Mouse (Mus musculus): ENCODE results near the gene Tulp1. TPM values are rescaled to one million over a fixed set of nuclear protein-coding genes. Genes with fewer than 3 reads are reported as not detected.

Gene Tulp1
- total RNA-seq, 4 experiments from 2014 or later, result 0.16 to 0.49 TPM; not detected in 2

DNA sequence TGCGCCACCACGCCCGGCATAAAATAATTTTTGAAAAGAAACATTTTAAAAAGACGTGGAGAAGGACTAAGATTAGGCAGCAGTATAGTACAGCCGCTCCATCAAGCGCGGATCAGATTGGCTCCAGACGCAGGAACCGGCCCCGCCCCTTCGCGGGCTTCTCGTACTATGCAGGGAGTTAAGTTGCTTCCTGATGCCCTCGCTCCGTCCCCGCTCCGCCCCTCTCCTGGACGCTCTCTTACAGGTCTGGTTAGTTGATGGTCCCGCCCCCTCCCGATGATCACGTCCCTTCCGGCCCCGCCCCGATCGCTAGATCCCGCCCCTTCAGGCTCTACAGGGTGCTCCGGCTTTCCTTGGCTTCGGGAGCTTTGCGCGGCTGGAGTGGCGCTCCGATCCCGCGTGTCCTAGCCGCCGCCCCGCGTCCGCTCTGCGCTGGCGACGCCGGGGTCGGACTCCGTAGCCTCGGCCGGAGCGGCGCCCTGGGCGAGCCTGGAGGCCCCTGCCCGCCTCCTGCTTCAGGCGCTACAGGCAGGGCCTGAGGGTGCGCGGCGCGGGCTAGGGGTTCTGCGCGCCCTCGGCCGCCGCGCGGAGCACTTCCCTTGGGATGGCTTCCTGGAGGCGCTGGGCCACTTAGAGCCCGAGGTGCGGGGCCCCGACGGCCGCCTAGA lies 51.7 kb downstream of the Tulp1 start, which contains the start of gene Fance:
TSS of gene Fance (plus strand) at position 308 of the 668 bp plus-strand sequence.
- DNase-seq, result peak; percentile 95

DNA sequence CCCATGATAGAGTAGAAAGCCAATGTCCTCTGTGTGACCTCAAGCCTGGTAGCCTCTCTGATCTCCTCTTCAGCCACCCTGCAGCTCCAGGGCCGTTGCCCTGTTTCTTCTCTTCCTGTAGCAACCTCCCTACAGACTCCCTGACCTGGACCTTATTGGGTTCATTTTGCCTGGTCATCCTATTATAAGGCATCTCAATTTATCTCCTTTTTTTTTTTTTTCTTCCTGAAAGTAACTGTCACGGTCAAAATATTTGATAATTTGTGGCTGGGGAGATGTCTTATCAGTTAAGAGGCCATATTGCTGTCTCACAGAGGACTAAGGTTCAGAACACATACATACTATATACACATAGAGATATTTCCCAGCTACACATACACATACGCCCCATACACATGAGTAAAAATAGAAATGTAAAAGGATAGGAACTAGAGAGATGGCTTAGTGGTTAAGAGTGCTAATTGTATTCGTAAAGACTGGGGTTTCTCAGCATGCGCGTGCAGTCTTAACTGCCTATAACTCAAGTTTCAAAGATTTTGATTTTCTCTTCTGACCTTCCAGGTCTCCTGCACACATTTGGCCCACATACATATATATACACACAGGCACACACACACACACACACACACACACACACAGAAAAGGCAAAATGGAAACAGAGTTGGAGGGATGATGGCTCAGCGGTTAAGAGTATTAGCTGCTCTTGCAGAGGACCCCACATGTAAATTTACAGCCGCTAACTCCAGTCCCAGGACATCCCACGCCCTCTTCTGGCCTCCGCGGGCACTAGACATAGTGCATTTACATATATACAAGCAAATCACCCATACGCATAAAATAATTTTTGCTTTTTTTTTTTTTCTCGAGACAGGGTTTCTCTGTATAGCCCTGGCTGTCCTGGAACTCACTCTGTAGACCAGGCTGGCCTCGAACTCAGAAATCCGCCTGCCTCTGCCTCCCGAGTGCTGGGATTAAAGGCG lies 52.5 kb downstream of the Tulp1 start:
- no peak for DNase-seq

DNA sequence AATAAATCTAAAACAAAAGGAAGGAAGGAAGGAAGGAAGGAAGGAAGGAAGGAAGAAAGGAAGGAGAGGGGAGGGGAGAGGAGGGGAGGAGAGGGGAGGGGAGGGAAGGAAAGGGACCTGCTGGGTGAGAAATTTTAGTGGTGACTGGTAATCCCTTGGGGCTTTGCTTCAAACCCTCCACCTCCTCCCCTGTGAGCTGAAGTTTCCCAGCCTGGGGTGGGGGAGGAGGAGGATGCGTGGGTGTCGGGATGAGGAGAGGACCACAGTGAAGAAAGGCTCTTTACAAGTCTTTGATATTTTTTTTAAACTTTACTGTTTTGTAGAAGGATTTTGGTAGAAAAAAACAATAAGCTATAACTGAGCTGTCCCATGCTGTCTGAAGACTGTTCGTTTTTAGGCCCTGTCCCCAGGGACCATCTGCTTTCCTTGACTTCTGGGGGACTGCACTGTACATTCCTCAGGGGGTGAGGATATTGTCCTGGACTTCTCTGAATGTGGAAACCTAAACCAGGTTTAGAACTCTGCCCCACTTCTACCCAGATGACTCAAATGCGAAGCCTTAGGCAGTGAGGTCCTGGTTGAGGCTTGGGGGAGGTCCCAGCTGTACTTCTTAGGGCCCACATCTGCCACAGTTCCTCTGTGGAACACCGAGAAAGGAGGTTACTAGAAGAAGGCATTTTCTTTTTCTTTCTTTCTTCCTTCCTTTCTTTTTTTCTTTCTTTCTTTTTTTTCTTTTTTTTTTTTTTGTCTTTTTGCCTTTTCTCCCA lies 53.5 kb downstream of the Tulp1 start:
- DNase-seq, result no peak

DNA sequence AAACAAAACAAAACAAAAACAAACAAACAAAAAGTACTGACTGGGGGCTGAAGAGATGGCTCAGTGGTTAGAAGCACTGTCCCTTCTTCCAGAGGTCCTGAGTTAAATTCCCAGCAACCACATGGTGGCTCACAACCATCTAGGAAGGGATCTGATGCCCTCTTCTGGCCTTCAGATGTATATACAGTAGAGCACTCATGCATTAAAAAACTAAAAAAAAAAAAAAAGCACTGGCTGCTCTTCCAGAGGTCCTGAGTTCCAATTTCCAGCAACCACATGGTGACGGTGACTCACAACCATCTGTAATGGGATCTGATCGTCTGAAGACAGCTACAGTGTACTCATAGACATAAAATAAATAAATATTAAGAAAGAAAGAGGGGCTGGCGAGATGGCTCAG lies 54.2 kb downstream of the Tulp1 start:
- DNase-seq, result no peak

DNA sequence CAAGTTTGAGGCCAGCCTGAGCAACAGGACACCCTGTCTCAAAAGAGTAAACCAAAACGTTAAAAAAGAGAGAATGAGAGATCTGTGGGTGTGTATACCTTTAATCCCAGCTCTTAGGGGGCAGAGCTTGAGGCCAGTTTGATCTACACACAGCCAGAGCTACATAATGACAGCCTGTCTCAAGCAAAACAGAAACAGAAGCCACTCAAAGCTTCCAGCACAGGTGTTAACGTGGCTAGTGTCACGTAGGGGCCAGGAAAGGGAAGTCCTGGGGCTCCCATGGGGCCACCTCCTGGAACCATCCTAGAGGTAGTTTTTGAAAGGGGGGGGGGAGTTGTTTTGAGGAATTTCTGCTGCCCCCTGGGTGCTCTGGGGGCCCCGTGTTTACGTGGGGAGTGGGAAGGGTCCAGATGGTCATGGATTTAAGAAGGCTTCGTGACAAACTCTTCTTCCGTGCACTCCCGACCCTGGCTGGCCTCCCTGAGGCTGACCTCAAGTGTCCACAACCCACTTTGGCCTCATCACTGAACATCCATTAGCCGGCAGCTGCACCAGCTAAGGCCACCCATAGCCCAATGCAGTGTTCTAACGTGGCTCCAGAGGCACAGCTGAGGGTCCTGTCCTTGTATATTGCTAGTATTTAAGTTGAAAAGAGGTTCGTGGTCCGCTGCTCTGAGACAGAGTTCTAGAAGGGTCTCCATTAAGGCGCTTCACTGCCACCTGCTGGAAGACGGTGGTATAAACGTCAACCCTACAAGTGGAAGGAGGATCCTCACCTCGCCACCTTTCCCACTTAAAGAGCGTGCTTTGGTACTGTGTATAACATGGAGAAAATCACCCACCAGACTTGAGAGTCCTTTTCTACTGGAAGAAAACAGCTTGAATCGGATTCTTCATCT lies 56.5 kb downstream of the Tulp1 start:
- peak; percentile 73 for DNase-seq

DNA sequence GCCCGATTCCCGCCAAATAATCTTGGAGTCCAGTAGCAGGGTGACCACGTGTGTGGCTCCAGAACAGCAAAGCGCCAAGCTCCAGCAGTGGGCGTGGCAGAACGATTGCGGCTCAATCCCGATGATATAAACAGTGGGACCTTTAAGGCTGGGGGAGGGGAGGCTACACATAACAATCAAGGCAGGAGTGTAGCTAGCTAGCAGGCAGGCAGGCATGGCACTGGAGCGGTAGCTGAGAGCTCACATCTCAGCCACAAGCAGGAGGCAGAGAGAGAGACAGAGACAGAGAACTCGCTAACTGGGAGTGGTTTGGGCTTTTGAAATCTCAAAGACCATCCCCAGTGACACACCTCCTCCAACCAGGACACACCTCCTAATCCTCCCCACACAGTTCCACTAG lies 59.9 kb downstream of the Tulp1 start:
- no peak for DNase-seq

Other genes with a start within 250 kb of the Tulp1 start
- gene Scube3, start 223.1 kb downstream of the Tulp1 start, total RNA-seq (2022), result 10 to 100 TPM; 12.1 to 19.7 (median 15.9) TPM
- gene Zfp523, start 188.1 kb downstream of the Tulp1 start, total RNA-seq (2022), result 10 to 100 TPM; 39.2 to 62.8 (median 49.0) TPM
- 1 to 10 TPM; 2.6 to 3.4 (median 3.2) TPM for gene Def6, start 157.4 kb downstream of the Tulp1 start, total RNA-seq (2022)
- 10 to 100 TPM; 38.8 to 50.6 (median 45.4) TPM for gene Ppard, start 132.5 kb downstream of the Tulp1 start, total RNA-seq (2022)
- gene Fance, start 51.7 kb downstream of the Tulp1 start, total RNA-seq (2022), result 10 to 100 TPM; 24.9 to 45.2 (median 36.2) TPM
- 100 to 1,000 TPM; 742 to 804 (median 775) TPM for gene Rpl10a, start 36.8 kb downstream of the Tulp1 start, total RNA-seq (2022)
- gene Tead3, start 14.4 kb downstream of the Tulp1 start, total RNA-seq (2022), result 10 to 100 TPM in 3 of 4 experiments, 1 to 10 TPM in 1; 8.5 to 21.1 (median 13.3) TPM
- 100 to 1,000 TPM in 2 of 4 experiments, 10 to 100 TPM in 2; 77.9 to 150 (median 98.7) TPM for gene Fkbp5, start 152.3 kb upstream of the Tulp1 start, total RNA-seq (2022)
- not detected for gene Armc12, start 165.6 kb upstream of the Tulp1 start, total RNA-seq (2022)
- gene Clpsl2, start 184.2 kb upstream of the Tulp1 start, total RNA-seq (2022), result not detected
- gene Clps, start 195.5 kb upstream of the Tulp1 start, total RNA-seq (2022), result not detected
- gene Lhfpl5, start 210.4 kb upstream of the Tulp1 start, total RNA-seq (2022), result 1 to 10 TPM; 2.6 to 6.7 (median 4.2) TPM

Measured in adrenal gland, adult 8-10 months (tissue).